Mouse (Mus musculus): ENCODE measurements around the gene Mug1. TPM values are rescaled to one million over a fixed set of nuclear protein-coding genes. Genes with fewer than 3 reads are reported as not detected.
"Not testable (repeated sequence)": the region's sequence is repeated elsewhere in the genome, so short reads cannot be mapped to it uniquely, and the experiment has no call there.

Mug1 gene
- 0.16 and 0.26 TPM in 2 replicates for polyA plus RNA-seq (2014; fragmentation: Nextera tagmentation; extraction: Ambion mirVana)

- H3K4me2 ChIP-seq; H3K36me3 ChIP-seq (ENCODE audit: control insufficient read depth, insufficient read depth, low read length); DNase-seq (ENCODE audit: low spot score); ATAC-seq (replicated peaks; ENCODE audit: low FRiP score); H3K4me1 ChIP-seq (replicated peaks; ENCODE audit: control insufficient read depth, insufficient read depth, low read length); H3K27ac ChIP-seq (ENCODE audit: low read depth, low read length); H3K9me3 ChIP-seq (ENCODE audit: control insufficient read depth, low read length); H3K27me3 ChIP-seq (replicated peaks; ENCODE audit: control insufficient read depth, insufficient read depth, low read length); H3K9ac ChIP-seq (ENCODE audit: low read depth, low read length); H3K4me3 ChIP-seq (ENCODE audit: low read depth, low read length): not testable (repeated sequence)
- 69% methylated on average over 4 of the region's 4 CpGs for WGBS
Measured at GRCm38 (mm10) chr6:121838271-121838670, at the start of gene Mug1. Mug1 (plus strand) TSS chr6:121838541.

GRCm38 (mm10) chr6:121828034-121828433 lies 10.3 kb upstream of the Mug1 start:
- Histone ChIP-seq H3K4me2 (no peak overlapping the region), H3K27me3 (replicated peaks; ENCODE audit: control insufficient read depth, insufficient read depth, low read length) (no peaks in the 10 kb centered on the region), H3K36me3 (ENCODE audit: control insufficient read depth, insufficient read depth, low read length) (no peaks in the 10 kb centered on the region), H3K9ac (ENCODE audit: low read depth, low read length) (no peak overlapping the region), H3K4me1 (replicated peaks; ENCODE audit: control insufficient read depth, insufficient read depth, low read length) (no peaks in the 10 kb centered on the region), H3K4me3 (ENCODE audit: low read depth, low read length) (no peak overlapping the region), H3K9me3 (ENCODE audit: control insufficient read depth, low read length) (peaks cover 2% of the 10 kb centered on the region; the same call in 1 of the 2 replicates), H3K27ac (ENCODE audit: low read depth, low read length) (no peak overlapping the region)
- WGBS = 73% methylated on average over 4 of the region's 4 CpGs
- ATAC-seq (replicated peaks; ENCODE audit: low FRiP score) (no peak), DNase-seq (ENCODE audit: low spot score) (no peak)

GRCm38 (mm10) chr6:121836361-121836760 lies 2.0 kb upstream of the Mug1 start:
- Histone ChIP-seq H3K4me1 (replicated peaks; ENCODE audit: control insufficient read depth, insufficient read depth, low read length) (no peaks in the 10 kb centered on the region), H3K27me3 (replicated peaks; ENCODE audit: control insufficient read depth, insufficient read depth, low read length) (no peaks in the 10 kb centered on the region), H3K4me2 (no peak overlapping the region), H3K4me3 (ENCODE audit: low read depth, low read length) (no peak overlapping the region), H3K36me3 (ENCODE audit: control insufficient read depth, insufficient read depth, low read length) (no peaks in the 10 kb centered on the region), H3K9me3 (ENCODE audit: control insufficient read depth, low read length) (no peaks in the 10 kb centered on the region; the same call in 1 of the 2 replicates), H3K27ac (ENCODE audit: low read depth, low read length) (no peak overlapping the region), H3K9ac (ENCODE audit: low read depth, low read length) (no peak overlapping the region)
- WGBS = 83% methylated on average over 1 of the region's 1 CpGs
- DNase-seq (ENCODE audit: low spot score) (no peak), ATAC-seq (replicated peaks; ENCODE audit: low FRiP score) (no peak)

GRCm38 (mm10) chr6:121848378-121848777 lies 10.0 kb downstream of the Mug1 start:
- H3K4me1 ChIP-seq (replicated peaks; ENCODE audit: control insufficient read depth, insufficient read depth, low read length) = no peaks in the 10 kb centered on the region
- ATAC-seq (replicated peaks; ENCODE audit: low FRiP score) (no peak), DNase-seq (ENCODE audit: low spot score) (no peak)
- H3K9ac ChIP-seq (ENCODE audit: low read depth, low read length) = no peak overlapping the region
- WGBS = 38% methylated on average over 1 of the region's 1 CpGs
- H3K27me3 ChIP-seq (replicated peaks; ENCODE audit: control insufficient read depth, insufficient read depth, low read length) = no peaks in the 10 kb centered on the region
- no peak overlapping the region for H3K4me3 ChIP-seq (ENCODE audit: low read depth, low read length)
- H3K9me3 ChIP-seq (ENCODE audit: control insufficient read depth, low read length) = no peaks in the 10 kb centered on the region
- no peak overlapping the region for H3K27ac ChIP-seq (ENCODE audit: low read depth, low read length)
- no peaks in the 10 kb centered on the region for H3K36me3 ChIP-seq (ENCODE audit: control insufficient read depth, insufficient read depth, low read length)
- H3K4me2 ChIP-seq = no peak overlapping the region

Other genes with a start within 250 kb of the Mug1 start
- 4.2 and 4.8 TPM in 2 replicates for gene A2m, start 203.2 kb upstream of the Mug1 start, polyA plus RNA-seq (2014; fragmentation: Nextera tagmentation; extraction: Ambion mirVana)
- not detected in 2 replicates for gene Gm7298, start 105.6 kb upstream of the Mug1 start, polyA plus RNA-seq (2014; fragmentation: Nextera tagmentation; extraction: Ambion mirVana)
- not detected in 2 replicates for gene Mug2, start 168.2 kb downstream of the Mug1 start, polyA plus RNA-seq (2014; fragmentation: Nextera tagmentation; extraction: Ambion mirVana)

All from liver, embryonic 11.5 days (tissue).